Mouse (Mus musculus): ENCODE measurements around the gene Moap1. TPM values are rescaled to one million over a fixed set of nuclear protein-coding genes. Genes with fewer than 3 reads are reported as not detected.

Gene Moap1
- total and polyA plus RNA-seq, 3 experiments = 8.2 to 8.4 TPM; not detected in 1

GRCm38 (mm10) chr12:102744839-102745238 is 1.4 kb upstream of the Moap1 start (continued):
- no peak for TF ChIP-seq GABPA (IDR thresholded peaks at IDR 0.05; ENCODE audit: low read depth, low read length)
- TF ChIP-seq CHD1 (IDR thresholded peaks at IDR 0.05; ENCODE audit: low read depth, low read length) = 0 out of 2 replicates have a peak, but pooled peaks have one; percentile 24
- peak; percentile 45; the same call in 1 of the 2 replicates for TF ChIP-seq TCF12 (IDR thresholded peaks at IDR 0.05; ENCODE audit: low read depth, low read length)
- TF ChIP-seq MXI1 (IDR thresholded peaks at IDR 0.05; ENCODE audit: low read depth, low read length) = no peak; the same call in 1 of the 2 replicates
- TF ChIP-seq MYB (IDR thresholded peaks at IDR 0.05; ENCODE audit: low read depth, low read length) = no peak
- no peak for TF ChIP-seq ZNF384 (IDR thresholded peaks at IDR 0.05; ENCODE audit: low read depth, low read length)
- no peak for TF ChIP-seq USF2 (IDR thresholded peaks at IDR 0.05; ENCODE audit: borderline replicate concordance in 1 of 2, insufficient read depth in 1 of 2, low read depth in 1 of 2, low read length in 2 of 2)
- no peak for TF ChIP-seq ZMIZ1 (IDR thresholded peaks at IDR 0.05; ENCODE audit: low read depth, low read length)
- no peak for TF ChIP-seq KAT2A (conservative IDR thresholded peaks at IDR 0.05; ENCODE audit: low read depth, low read length)
- TF ChIP-seq BHLHE40 (IDR thresholded peaks at IDR 0.05; ENCODE audit: borderline replicate concordance, low read depth, low read length) = peak; percentile 79; the same call in 1 of the 2 replicates
- no peak for TF ChIP-seq CHD2 (IDR thresholded peaks at IDR 0.05; ENCODE audit: low read length)
- no peak for TF ChIP-seq SMC3 (IDR thresholded peaks at IDR 0.05; ENCODE audit: low read depth, low read length)
- TF ChIP-seq ELF1 (IDR thresholded peaks at IDR 0.05; ENCODE audit: low read depth, low read length) = no peak
- no peak for TF ChIP-seq MAX (IDR thresholded peaks at IDR 0.05; ENCODE audit: low read length)
- no peak for TF ChIP-seq JUND (IDR thresholded peaks at IDR 0.05; ENCODE audit: low read depth, low read length)
- TF ChIP-seq EP300 (IDR thresholded peaks at IDR 0.05; ENCODE audit: low read depth in 1 of 2, low read length in 2 of 2) = peak; percentile 53 to 74
- peak in 2 of 3 experiments; percentile 6 to 17; a peak in 1 of 6 replicates for TF ChIP-seq CTCF (IDR thresholded peaks at IDR 0.05 in 2 of 3, conservative IDR thresholded peaks at IDR 0.05 in 1 of 3; ENCODE audit: control insufficient read depth in 1 of 3, insufficient read depth in 1 of 3, low read depth in 2 of 3, low read length in 3 of 3, poor library complexity in 1 of 3, severe bottlenecking in 1 of 3)
- TF ChIP-seq TBP (IDR thresholded peaks at IDR 0.05; ENCODE audit: low read depth, low read length) = no peak
- no peak for TF ChIP-seq UBTF (IDR thresholded peaks at IDR 0.05; ENCODE audit: borderline replicate concordance, insufficient read depth, low read depth, low read length)
- TF ChIP-seq RAD21 (IDR thresholded peaks at IDR 0.05; ENCODE audit: low read depth, low read length) = no peak
- no peak for TF ChIP-seq NELFE (IDR thresholded peaks at IDR 0.05; ENCODE audit: low read depth, low read length)
- no peak for TF ChIP-seq E2F4 (IDR thresholded peaks at IDR 0.05; ENCODE audit: borderline replicate concordance, low read depth, low read length)

GRCm38 (mm10) chr12:102743036-102743588 is 349 bp downstream of the Moap1 start:
- TF ChIP-seq ZNF384 (IDR thresholded peaks at IDR 0.05; ENCODE audit: low read depth, low read length) = no peak
- TF ChIP-seq MYC (IDR thresholded peaks at IDR 0.05; ENCODE audit: low read depth, low read length) = 0 out of 2 replicates have a peak, but pooled peaks have one; percentile 8
- TF ChIP-seq GABPA (IDR thresholded peaks at IDR 0.05; ENCODE audit: low read depth, low read length) = no peak
- H3K27ac ChIP-seq (ENCODE audit: control insufficient read depth, low read depth, low read length) = peak overlapping the region; percentile 39
- H3K79me2 ChIP-seq (ENCODE audit: control insufficient read depth, insufficient read depth, low read length, poor library complexity) = peaks cover 26% of the 10 kb centered on the region
- H3K9me3 ChIP-seq (replicated peaks; ENCODE audit: insufficient read depth, low read length) = no peaks in the 10 kb centered on the region
- peaks cover 8 to 23% of the 10 kb centered on the region in 2 experiments; a peak in 3 of 4 replicates for H3K4me1 ChIP-seq (ENCODE audit: control insufficient read depth in 1 of 2, insufficient read depth in 2 of 2, low read length in 2 of 2)
- peak overlapping the region; percentile 82 for H3K9ac ChIP-seq (ENCODE audit: control insufficient read depth, low read depth, low read length, poor library complexity, severe bottlenecking)
- H3K27me3 ChIP-seq (ENCODE audit: control insufficient read depth in 1 of 2, insufficient read depth in 2 of 2, low read length in 2 of 2) = no peaks in the 10 kb centered on the region
- H3K4me3 ChIP-seq (ENCODE audit: control insufficient read depth in 1 of 2, insufficient read depth in 1 of 2, low read depth in 2 of 2, low read length in 2 of 2) = peak overlapping the region; percentile 76 to 87
- H3K36me3 ChIP-seq (ENCODE audit: control insufficient read depth in 1 of 2, insufficient read depth in 2 of 2, low read length in 2 of 2) = peaks cover 0 to 43% of the 10 kb centered on the region in 2 experiments; a peak in 2 of 4 replicates
- no peak for DNase-seq (ENCODE audit: low read depth, low spot score)
